ENCODE assay signal across 8 mouse cellular contexts in the genomic region with DNA sequence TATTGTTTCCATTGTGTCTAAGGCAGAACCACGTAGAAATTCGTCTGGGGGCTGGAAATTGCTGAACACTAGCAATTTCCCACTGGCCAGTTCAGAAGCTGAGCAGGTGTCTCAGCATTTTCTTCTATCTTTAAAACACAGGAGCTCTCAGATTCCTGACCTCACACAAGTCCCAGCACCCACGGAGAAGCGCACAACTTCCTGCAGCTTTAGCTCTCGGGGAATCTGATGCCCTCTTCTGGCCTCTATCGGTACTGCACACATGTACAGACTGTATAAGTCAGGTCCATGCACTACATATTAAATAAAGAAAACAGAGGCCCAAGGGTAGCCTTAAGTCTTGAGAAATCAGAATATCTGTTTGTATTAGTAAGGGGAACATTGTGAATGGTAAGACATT. TPM values are rescaled to one million over a fixed set of nuclear protein-coding genes. Genes with fewer than 3 reads are reported as not detected.
DNase-seq lines count a peak whose midpoint lies in the region; TF ChIP-seq lines count a peak whose summit lies in the region.
"Had no signal": no experiment of that assay in that cellular context is flagged by ENCODE, and none has a peak within 500 bp of the region (broad histone marks: within the 10 kb centered on the region; RNA-seq: fewer than 3 reads in every experiment).

No protein-coding gene starts in this region.

- no peaks in the 10 kb centered on the region; the same call in 1 of the 2 replicates for H3K4me1 ChIP-seq in bone marrow, adult 2 months (ENCODE audit: control insufficient read depth, insufficient read depth, low read length)

- intact Hi-C loops in left cerebral cortex, adult 2 months (cut with DNase I) = no loop called here
- intact Hi-C loops in heart, postnatal 36 days (cut with DNase I) = loop anchor here (1.0 to 2.0 kb wide), 2 partner anchors 97 to 172 kb away; no protein-coding TSS in a partner anchor

- H3K79me2 ChIP-seq in macrophage (ENCODE audit: inconsistent target) = no peaks in the 10 kb centered on the region

- TF ChIP-seq CTCF in left cerebral cortex, adult 2 months (IDR thresholded peaks at IDR 0.05) = peak; percentile 60
- TF ChIP-seq CTCF in bone marrow, adult 2 months (IDR thresholded peaks at IDR 0.05; ENCODE audit: control insufficient read depth, insufficient read depth, low read length) = peak; percentile 63

- no peak for DNase-seq in left cerebral cortex, adult 2 months (ENCODE audit: extremely low spot score in 1 of 2, low spot score in 2 of 2)
- DNase-seq in left cerebral cortex, adult 8-10 months (ENCODE audit: low spot score in 2 of 2) = no peak
- DNase-seq in MEL-GATA-1-ER (ENCODE audit: extremely low read depth, low read depth) = peak; percentile 58
- DNase-seq in heart, postnatal 36 days = peak; percentile 44 to 72
- DNase-seq in thymus, postnatal 0 days (ENCODE audit: low spot score) = peak; percentile 73

- no peak overlapping the region for H3K27ac ChIP-seq in left cerebral cortex, adult 2 months
- H3K27ac ChIP-seq in bone marrow, adult 2 months (ENCODE audit: control insufficient read depth, insufficient read depth, low read depth, low read length, poor library complexity) = no peak overlapping the region
- peak overlapping the region; percentile 46 for H3K27ac ChIP-seq in macrophage
- H3K27ac ChIP-seq: neural tube, embryonic 12.5 days had no signal

- H3K36me3 ChIP-seq in macrophage (ENCODE audit: inconsistent target) = no peaks in the 10 kb centered on the region
- H3K36me3 ChIP-seq: neural tube, embryonic 12.5 days had no signal

- H3K4me3 ChIP-seq in left cerebral cortex, adult 2 months = no peak overlapping the region
- no peak overlapping the region for H3K4me3 ChIP-seq in bone marrow, adult 2 months (replicated peaks; ENCODE audit: control insufficient read depth, low read depth, low read length)
- no peak overlapping the region for H3K4me3 ChIP-seq in macrophage (ENCODE audit: inconsistent target)
- H3K4me3 ChIP-seq: neural tube, embryonic 12.5 days had no signal

- no peak for TF ChIP-seq POLR2A in bone marrow, adult 2 months (IDR thresholded peaks at IDR 0.05; ENCODE audit: borderline replicate concordance, control insufficient read depth, low read depth, low read length)

- 67% methylated on average over 6 of the region's 6 CpGs for WGBS in bone marrow, adult 2 months
- WGBS in macrophage (ENCODE audit: missing documents) = 72% methylated on average over 6 of the region's 6 CpGs

RNA-seq across cellular contexts. Expression of gene Mvb12b, which starts 30.6 kb away (rescaled TPM):
- 10 to 100 TPM; 74.6 to 78.4 TPM for total RNA-seq in left cerebral cortex, adult 2 months (2021)
- 10 to 100 TPM; 76.9 to 87.4 (median 79.7) TPM for total RNA-seq in left cerebral cortex, adult 8-10 months (2022)
- 18.3 and 38.3 TPM in 2 replicates for polyA plus RNA-seq in bone marrow, adult 2 months (2011; ENCODE audit: insufficient read depth, insufficient read length, low replicate concordance, missing spikeins)
- 10 to 100 TPM; 17.3 to 18.0 TPM for total RNA-seq in heart, postnatal 36 days (2021)
- 10 to 100 TPM; 11.2 to 70.8 (median 52.8) TPM for total RNA-seq in macrophage (2018; cell fraction: chromatin; rRNA removed)
- 10 to 100 TPM; 11.2 to 24.0 (median 18.6) TPM for total RNA-seq in macrophage (2018; cell fraction: cytosol; rRNA removed)
- 100 to 1,000 TPM in 1 of 26 experiments, 10 to 100 TPM in 24, 1 to 10 TPM in 1; 9.8 to 112 (median 34.5) TPM for total RNA-seq in macrophage (2018; cell fraction: nucleus; rRNA removed)
- 14.6 to 32.7 TPM (median 19.5 TPM) in 3 replicates for polyA plus RNA-seq in macrophage (2018)
- polyA plus RNA-seq in thymus, postnatal 0 days (2015; fragmentation: Nextera tagmentation; extraction: Ambion mirVana) = 50.4 and 56.8 TPM in 2 replicates

Comparison
In these comparisons a context has a peak if more than half of its experiments do, and no peak if none do; other contexts are left out.
1. DNase-seq: peak in MEL-GATA-1-ER (single experiment), heart, postnatal 36 days (2 of 2) and thymus, postnatal 0 days (single experiment); none in left cerebral cortex, adult 2 months (0 of 2) and left cerebral cortex, adult 8-10 months (0 of 2).